Mouse (Mus musculus): ENCODE data around the gene Txndc5.

Gene Txndc5

DNA sequence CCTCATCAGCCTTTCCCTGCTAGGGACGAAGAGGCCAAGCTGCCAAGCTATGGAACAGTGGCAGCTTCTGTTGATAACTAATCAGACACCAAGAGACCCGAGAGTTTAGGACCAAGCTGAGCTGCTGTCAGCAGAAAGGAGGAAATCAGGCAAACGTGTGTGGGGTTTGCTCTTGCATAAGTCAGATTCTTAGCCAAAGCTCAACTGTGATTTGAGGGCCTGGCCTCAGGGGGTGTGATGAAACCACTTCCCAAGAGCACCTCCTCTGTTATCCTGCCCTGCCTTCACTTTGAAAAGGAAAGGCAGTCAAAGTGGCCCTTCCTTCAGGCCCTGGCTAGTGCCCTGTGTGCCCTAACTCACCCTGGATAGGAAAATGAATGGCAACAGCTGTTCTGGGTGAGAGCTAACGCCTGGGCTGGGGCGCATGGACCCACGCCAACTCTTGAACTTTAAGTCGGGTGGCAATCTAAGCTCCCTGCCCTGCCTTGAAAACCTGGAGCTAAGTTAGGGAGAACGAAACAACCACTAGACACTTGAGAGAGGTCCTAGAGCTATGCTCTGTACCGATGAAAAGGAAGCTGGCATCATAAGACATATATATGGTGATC, at the start of gene Txndc5:
Gene Txndc5, minus strand, starts transcription at position 138 of the 608 bp plus-strand sequence.
- DNase-seq = no peak

DNA sequence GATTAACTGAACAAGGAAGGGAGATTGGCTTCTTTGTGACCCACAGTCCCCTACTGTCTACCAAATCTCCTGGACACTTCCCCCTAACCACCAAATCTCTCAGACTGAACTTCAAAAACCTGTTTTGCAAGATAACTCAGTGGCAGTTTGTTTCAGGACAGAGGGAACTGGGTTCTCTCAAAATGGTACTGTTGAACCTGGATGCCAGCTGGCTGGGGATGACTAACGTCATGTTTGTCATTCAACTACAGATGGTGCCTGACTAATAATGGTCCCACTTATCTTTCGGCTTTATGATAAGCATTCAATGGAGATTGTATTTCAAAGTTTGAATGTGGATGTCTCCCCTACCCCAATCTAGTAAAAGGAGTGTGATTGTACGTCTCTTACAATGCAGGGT, 46.0 kb upstream of the Txndc5 start:
- no peak for DNase-seq

DNA sequence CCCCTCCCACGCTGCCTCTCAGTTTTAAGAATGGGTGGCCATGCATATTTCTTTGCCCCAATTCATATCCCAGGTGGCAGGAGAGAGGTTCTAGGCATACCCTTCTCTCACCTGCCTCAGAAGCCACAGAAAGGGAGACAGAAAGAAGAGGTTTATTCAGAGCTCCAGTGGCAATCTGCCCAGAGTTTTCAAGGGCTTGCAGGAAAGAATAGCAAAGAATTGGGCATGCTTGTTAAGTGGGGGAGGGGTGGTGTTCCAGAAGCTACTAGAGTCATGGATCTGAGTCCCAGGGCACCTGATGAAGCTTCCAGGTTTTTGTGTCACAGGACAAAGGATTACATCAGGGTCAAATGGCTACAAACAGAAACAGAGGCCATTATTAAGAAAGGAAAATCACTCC, 44.7 kb upstream of the Txndc5 start:
- no peak for DNase-seq

DNA sequence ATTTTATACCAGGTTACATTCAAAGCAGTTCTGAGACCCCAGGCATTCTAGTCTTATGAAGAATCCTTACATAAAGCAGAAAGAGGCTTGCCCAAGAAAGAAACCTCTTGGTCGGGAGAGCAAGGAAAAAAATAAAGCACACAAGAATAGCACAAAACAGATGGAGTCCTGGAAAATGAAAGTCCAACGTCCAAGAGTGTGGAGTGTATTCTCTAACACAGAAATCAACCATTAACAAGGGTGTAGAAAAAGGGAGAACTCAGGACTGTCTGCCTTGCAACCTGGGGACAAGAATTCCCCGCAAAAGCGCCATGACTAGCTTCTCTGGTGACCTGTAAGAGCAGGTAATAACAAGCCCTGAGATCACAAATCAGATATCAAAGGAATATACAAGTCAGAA, 36.6 kb upstream of the Txndc5 start:
- DNase-seq = no peak

DNA sequence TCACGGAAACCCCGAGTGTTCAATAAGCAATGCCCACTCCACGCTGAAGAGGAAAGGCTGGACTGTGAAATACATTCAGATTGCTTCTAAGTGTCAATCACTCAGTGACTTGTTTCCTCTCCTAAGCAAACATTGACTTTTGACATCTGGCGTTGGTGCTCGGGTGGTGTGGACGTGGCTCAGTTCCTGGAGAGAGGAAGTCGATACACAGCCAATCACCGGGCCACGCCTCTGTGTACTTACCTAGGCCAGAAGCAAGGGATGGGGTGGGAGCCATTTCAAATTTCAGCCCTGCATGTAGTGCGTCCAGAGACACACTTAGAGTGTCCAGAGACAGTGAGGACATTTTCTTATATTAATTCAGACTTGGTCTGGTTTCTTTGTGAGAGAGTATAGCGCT, 26.0 kb upstream of the Txndc5 start:
- no peak for DNase-seq

DNA sequence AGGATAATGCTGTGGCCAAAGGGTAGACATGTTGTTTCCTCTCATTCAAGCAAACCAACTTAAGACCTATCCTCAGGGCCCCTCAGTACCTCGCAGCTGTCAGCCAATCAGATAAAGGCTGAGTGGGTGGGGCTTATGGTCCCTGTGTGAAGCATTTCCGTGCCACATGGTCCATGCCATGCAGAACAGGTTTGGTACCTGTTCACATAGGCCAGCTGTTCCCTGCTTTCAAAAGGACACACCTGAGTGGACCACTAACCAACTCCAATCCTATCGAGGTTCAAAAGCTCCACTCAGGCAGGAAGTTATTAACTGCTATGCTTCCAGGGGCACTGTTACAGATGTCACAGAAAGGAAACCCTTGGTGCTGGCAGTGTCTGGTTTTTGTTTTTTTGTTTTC, 25.6 kb upstream of the Txndc5 start:
- no peak for DNase-seq

DNA sequence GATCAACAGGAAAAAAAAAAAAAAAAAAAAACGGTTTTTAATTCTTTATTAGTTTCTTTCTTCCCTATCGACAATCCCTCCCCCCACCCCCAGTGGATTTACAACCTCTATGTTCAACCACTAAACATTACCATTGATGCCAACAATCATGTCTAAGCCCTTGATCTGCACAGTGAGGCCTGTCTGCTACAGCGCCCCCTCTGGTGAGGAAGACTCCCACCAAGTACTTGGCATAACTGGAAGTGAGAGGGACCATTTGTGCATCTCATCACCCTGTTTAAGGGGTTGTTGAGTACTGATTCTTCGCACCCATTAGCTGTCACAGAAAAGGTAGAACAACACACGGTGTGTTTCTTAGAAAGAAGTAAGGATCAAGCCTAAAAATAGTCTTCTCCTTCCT, 20.1 kb upstream of the Txndc5 start:
- no peak for DNase-seq

DNA sequence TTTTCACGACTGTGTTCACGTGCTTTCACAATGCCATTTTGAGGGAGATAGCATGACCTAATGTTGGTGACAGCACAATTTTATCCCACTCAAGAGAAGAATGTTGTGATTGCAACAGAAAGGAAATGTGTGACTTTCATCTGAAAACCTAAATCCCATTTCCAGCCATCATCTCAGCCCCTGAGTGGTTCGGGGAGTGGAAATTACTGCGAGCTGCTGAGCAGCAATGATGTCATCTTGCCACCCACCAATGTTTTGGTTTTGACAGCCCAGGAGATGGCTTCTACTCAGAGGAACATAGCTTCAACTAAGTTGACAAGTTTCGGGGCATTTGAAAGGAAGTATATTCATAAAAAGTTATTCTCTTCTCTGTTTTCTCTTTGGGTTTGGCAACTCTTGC, 19.1 kb upstream of the Txndc5 start:
- DNase-seq = no peak

DNA sequence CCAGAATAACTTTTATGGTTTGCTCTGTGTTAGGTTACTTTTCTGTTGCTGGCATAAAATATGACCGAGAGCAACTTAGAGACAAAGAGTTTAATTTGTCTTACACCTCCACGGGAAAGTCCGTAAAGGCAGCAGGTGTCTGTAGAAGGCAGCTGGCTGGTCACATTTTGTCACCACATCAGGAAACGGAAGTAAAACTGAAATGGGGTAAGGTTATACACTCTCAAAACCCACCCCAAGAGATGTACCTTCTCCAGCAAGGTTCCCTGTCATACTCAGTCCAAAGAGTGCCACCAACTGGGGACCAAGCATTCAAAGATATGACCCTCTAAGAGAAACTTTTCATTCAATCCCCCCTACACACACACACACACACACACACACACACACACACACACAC, 18.1 kb upstream of the Txndc5 start:
- no peak for DNase-seq

DNA sequence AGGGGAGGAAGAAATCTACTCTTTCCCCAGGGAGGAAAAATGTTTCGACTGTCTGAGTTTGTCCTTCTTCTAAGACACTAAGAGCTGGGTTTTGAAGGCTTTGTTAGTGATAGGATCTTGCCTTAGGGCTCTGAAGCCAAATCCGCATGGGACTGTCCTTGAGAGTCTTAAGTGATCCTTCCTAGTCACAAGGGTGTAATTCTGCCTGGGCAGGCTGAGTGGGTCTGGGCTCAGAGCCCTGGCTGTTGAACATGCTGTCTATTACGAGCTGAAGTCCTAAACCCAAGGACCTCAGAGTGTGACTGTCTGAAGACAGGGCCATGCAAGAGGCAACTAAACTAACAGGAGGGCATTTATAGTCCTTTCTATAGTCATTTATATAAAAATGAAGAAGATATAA, 16.8 kb upstream of the Txndc5 start:
- no peak for DNase-seq

DNA sequence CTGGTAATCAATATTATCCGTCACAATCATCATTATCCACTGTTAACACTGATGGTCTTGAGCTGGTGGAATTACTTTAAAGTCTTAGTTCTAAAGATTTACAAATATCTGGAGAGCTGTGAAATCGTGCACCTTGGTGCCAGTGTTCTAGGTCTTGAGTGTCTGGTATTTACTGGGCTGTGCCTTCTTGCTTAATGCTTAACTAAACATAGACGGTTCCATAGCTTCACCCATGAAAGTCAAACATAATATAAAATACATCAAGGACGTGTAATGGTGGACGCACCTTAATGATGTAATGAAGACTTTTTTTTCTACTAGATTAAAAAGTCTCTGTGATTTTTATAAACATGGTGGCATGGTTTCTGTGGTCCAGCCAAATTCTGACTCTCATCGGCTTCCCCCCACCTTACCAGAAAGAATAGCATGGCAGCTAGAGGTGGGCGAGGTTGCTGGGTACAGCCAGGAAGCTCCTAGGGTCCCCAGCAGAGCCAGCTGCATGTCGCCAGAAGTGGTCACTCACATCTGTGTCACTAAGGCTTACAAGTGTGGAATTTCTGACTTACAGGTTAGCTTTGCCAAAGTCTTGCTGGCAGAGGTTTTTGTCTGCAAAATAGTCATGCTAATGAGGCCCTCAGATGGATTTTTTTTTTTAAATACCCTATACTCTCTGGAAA, 16.3 kb upstream of the Txndc5 start:
- DNase-seq = no peak

DNA sequence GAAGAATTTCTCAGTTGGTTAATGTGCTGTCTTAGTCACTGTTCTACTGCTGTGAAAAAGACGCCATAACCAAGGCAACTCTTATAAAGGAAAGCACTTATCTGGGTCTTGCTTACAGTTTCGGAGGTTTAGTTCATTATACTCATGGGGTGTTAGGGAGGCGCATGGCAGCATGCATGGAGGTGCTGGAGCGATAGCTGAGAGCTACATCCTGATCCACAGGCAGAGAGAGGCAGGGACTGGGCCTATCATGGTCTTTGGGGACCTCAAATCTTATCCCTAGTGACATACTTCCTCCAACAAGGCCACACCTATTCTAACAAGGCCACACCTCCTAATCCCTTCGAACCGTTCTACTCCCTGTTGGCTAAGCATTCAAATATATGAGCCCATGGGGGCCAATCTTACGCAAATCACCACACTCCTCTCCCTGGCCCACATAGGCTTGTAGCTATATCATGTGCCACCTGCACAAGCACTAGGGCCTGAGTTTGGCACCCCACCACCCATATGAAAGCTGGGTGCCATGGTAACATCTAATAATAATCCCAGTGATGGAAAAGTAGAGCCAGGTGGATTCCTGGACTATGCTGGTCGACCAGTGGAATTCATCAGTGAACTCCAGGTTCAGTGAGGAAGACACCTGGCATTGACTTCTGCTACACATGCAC, 15.0 kb upstream of the Txndc5 start:
- no peak for DNase-seq

DNA sequence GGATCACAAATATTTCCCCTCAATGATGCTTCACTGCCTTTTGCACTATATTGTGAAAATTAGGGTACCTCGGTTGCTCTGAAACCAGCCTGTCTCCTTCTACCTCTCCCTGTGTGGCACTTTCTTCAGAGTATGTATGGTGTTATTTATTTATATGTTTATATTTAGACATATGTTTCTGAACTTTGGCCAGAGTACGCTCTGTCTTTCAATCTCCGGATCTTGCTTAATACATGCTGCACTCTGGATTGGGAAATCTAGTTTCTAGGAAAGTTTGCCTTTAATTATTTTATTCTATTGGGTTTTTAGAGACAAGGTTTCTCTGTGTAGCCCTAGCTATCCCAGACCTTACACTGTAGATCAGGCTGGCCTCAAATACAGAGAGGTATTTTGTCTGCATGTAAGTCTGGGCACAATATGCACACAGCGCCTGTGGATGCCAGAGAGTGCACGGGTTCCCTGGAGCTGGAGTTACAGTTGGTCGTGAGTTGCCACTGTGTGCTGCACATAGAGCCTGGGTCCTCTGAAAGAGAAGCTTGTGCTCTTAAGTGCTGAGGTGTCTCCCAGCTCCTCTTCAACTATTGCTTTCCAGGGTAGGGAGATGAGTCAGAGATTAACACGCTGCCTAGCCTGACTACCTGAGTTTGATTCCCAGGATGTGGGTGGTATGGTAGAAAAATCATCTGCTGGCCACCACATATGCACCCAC, 10.7 kb upstream of the Txndc5 start:
- no peak for DNase-seq

DNA sequence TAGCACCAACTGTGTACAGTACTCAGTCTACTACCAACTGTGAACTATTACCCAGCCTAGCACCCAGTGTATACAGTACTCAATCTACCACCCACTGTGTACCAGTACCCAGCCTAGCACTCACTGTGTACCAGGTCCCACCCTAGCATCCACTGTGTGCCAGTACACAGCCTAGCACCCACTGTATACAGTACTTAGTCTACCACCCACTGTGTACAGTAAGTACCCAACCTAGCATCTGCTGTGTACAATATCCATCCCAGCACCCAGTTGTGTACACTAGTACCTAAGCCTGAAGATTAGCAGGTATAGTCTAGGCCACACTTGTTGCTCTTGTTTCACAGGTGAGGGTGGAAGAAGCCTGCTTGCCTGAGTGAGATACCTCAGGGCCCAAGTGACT, 8.9 kb upstream of the Txndc5 start:
- DNase-seq = no peak

DNA sequence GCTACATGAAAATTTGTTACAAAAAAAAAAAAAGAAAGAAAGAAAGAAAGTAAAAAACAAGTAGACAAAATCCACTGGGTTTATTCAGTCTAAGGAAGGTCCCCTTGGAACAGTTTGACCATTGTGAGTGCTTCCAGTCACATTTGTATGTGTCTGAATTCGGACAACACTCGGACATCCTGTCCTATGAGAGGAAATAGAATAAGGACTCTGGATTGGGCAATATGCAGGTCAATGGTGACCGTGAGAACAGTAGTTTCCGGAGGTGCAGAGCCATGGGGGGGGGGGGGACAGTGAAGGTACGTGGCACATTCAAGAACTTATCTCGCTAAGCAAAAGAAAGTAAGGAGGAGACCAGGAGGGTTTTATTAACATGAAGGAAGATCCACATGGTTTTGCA, 6.1 kb upstream of the Txndc5 start:
- no peak for DNase-seq

DNA sequence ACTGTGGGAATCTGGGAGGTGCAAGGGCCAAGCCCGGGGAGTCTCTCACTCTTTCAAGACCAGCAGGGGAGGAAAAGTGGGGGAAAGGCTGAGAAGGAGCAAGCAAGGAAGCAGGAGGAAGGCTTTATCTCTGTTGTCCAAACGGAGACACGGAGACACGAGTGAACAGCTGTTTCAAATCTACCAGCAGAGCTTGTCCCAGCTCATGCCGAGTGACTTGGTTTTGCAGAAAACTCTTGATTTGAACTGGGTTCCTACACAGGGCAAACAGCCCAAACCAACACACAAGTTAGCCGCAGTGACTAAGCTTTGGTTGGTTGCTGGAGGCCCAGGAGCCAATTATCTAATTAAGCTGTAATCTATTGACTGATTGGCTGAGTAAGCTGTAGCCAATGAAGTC, 5.4 kb upstream of the Txndc5 start:
- DNase-seq = no peak

DNA sequence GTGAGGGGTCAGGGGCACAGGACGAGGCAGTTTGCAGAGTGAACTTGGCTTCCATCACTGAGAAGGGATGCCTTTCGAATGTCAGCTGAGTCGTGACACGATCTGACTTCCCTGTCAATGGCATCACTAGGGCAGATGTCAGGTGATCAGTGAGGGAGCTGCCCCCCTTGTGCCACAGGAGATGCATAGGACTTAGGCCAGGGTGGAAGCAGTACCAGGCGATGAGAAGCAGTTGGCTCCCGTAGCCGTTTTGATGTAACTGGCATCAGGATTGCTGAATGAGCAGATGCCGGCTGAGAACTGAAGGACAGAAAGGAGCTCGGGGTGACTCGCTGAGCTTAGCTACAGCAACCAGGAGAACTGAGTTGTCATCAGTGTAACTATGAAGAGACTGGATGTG, 4.8 kb upstream of the Txndc5 start:
- no peak for DNase-seq

DNA sequence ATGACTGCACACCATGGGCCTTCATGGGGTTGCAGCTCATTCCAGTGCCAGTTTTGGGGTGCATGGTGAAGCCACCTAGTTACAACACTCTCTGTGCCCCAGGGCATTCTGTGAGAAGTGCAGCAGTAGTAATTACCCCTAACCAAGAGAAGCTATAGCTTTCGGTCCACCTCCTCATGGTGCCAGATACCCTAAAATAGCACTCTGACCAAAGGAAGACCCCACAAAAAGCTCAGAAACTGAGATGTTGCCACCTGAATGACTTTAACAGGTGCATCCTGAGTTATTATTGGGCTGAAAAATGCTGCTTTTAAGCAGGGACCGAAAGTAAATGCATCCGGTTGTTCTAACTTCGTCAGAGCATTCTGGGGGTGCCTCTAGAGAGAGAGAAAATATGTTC, 2.9 kb upstream of the Txndc5 start:
- no peak for DNase-seq

DNA sequence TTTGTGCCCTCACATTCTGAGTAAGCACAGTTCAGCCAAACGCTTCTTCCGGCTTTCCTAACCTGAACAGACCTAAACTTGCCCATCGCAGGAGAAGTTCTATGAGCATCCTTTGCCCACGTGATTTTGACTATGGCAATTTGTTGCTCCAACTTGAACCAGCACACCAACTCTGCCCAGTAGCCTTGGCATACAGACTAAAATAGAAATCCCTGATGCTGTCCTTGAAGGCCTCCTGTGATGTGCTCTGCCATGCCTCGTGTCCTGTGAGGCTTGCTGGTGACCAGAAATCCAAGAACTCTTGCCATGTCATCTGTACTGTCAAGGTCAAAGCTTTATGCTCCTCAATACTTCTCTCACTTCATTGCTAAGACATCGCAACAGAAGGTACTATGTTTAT, 952 bp upstream of the Txndc5 start:
- no peak for DNase-seq

DNA sequence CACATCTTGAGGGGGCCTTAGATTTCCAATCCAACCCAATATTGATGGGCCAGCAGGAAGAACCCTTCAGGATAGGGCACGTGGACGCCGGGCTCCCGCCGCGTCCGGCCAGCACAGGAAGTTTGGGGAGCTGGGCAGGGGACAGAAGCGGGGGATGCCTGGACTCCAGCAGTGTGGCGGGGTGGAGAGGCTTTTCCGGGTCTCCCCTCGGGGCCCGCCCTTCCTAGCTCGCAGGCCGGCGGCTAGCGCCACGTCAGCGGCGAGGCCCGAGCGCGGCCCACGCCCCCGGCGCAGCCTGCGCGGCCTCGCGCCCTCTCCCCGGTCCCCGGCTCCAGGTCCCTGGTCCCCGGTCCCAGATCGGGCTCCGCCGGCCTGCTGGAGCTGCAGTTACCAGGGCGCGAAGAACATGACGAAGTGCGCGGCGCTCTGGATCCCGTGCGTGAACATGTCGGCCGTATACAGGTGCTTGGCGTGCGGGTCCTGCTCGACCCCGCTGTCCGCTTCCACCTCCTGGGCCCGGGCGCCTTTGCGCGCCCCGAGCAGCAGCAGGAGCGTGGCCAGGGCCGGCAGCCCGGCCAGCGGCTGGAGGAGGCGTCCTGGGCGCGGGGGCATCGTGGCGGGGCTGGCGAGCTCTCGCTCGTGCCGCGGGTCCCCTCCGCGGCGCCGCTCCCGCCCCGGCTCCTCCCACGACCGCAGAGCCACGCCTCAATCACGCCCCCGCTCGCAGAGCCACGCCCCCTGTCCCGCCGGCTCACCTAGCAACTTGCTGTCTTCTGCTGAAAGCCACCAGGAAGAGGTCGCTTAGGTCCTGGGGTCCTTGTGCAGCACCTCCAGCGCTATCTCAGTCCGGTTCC, 600 bp downstream of the Txndc5 start:
- peak; percentile 86 for DNase-seq

DNA sequence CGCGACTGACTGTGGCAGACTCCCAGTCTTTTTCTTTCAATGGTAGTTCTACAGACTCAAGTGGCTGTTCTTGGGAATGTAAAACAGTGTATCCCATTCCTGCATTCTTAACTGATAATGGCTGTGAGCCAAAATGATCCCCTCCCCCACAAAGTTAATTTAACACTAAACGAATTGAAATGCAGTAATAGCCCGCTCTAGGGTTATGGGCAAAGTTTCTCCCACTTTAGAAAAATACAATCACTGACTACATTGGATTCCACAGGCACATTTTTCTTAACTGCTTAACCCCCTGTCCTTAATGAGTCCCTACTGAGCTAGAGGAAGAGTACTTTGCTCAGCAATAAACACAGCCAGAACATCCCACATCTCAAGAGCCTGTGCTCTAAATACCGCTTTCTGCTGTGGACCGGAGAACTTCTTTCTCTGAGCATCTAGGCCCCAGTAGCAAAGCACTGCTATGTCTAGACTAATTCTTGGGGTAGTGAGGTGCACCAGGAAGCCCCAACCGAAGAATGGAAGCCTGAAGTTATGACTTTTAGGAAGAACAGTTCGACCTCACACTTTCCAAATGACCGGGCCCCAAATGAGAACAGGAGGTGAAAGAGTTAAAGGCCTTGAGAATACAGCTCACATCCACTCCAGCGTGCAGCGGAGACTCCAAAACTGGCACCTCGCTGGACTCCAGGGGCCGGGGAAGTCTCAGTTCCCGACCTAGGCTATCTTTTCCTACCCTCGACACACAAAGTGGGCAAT, 1.4 kb downstream of the Txndc5 start:
- DNase-seq = no peak

DNA sequence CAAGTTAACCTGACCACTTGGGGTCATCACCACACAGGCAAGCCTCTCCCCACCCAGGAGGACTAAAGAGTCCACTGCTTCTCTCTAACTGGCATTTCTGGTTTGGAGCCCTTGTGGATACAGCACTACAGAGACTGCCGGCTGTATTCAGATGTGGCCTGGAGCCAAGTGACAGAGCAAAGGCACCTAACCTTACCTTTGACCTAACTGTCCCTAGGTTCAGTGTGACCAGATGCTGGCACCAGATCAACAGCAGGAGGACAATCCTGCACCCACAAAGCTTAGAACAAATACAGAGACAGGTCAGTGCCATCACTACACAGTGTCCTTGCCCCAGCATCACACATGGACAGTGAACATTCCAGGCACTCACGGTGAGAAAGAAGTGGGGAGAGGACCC, 2.5 kb downstream of the Txndc5 start:
- no peak for DNase-seq

All from right cerebral cortex, postnatal 25 days (tissue).